Comparison of ENCODE assay signal across 14 mouse cellular contexts in genomic region chr5:64585076-64585786, GRCm38 (mm10).
"Had no signal": no experiment of that assay in that cellular context is flagged by ENCODE, and none has a peak within 500 bp of the region (broad histone marks: within the 10 kb centered on the region; RNA-seq: fewer than 3 reads in every experiment).

No protein-coding gene starts in this region.

- DNase-seq: kidney, adult 2 months; kidney, postnatal 14 days; left cerebral cortex, postnatal 4 days; lung, embryonic 14.5 days; lung, postnatal 10 days; lung, postnatal 4 days; thymus, adult 18-20 months; thymus, postnatal 14 days had no signal

- H3K36me3 ChIP-seq: kidney, embryonic 15.5 days; limb, embryonic 13.5 days; midbrain, embryonic 10.5 days had no signal

- H3K27me3 ChIP-seq: kidney, embryonic 15.5 days; limb, embryonic 13.5 days had no signal

- H3K4me3 ChIP-seq: kidney, embryonic 15.5 days; limb, embryonic 13.5 days; midbrain, embryonic 10.5 days; myocyte had no signal

- H3K4me2 ChIP-seq: kidney, embryonic 15.5 days; limb, embryonic 13.5 days; lung, embryonic 14.5 days had no signal

- H3K27ac ChIP-seq: kidney, embryonic 15.5 days; limb, embryonic 13.5 days; liver, embryonic 14.5 days; midbrain, embryonic 10.5 days had no signal

- H3K9me3 ChIP-seq: limb, embryonic 13.5 days; midbrain, embryonic 10.5 days had no signal

- ATAC-seq: intestine, embryonic 16.5 days had no signal

- H3K9ac ChIP-seq: kidney, embryonic 15.5 days; limb, embryonic 13.5 days; liver, embryonic 14.5 days; lung, embryonic 14.5 days had no signal
